Mouse (Mus musculus) neural tube, embryonic 15.5 days (tissue): ENCODE measurements at regions not wholly inside any gene's neighbourhood (a gene's known extent, or its start where the extent isn't known, plus 50 kb on each side); places are given as distances from the start of the nearest gene placed in this dataset.

Experiments used
- ATAC-seq: fragments of 200-750 bp; cut with Nextera tagmentation; 2 replicates; pipeline ENCODE4 v1.8.0; 2017; ENCODE audit warnings: mild to moderate bottlenecking, moderate TSS enrichment, moderate library complexity; ENCODE audit not compliant: low FRiP score
- H3K27ac ChIP-seq: fragments of 300-500 bp; sonication (generic); replicated peaks from 2 replicates; pipeline ENCODE4 v1.5.1; 2015; ENCODE audit warnings: mild to moderate bottlenecking, inconsistent platforms
- H3K27me3 ChIP-seq: fragments of 300-500 bp; sonication (generic); replicated peaks from 2 replicates; pipeline ENCODE4 v1.6.1; 2015; ENCODE audit warnings: inconsistent platforms
- H3K36me3 ChIP-seq: fragments of 300-500 bp; sonication (generic); 2 replicates; pipeline ENCODE4 v1.6.1; 2015; ENCODE audit warnings: inconsistent platforms
- H3K4me1 ChIP-seq: fragments of 300-500 bp; sonication (generic); 2 replicates; pipeline ENCODE4 v1.6.1; 2015; ENCODE audit warnings: inconsistent platforms
- H3K4me2 ChIP-seq: fragments of 300-500 bp; sonication (generic); 2 replicates; pipeline ENCODE4 v1.6.1; 2015; ENCODE audit warnings: inconsistent platforms, mild to moderate bottlenecking, moderate library complexity
- H3K4me3 ChIP-seq: fragments of 300-500 bp; sonication (generic); replicated peaks from 2 replicates; pipeline ENCODE4 v1.5.1; 2015; ENCODE audit warnings: mild to moderate bottlenecking, inconsistent platforms
- H3K9ac ChIP-seq: fragments of 300-500 bp; sonication (generic); replicated peaks from 2 replicates; pipeline ENCODE4 v1.6.1; 2015; ENCODE audit warnings: mild to moderate bottlenecking, inconsistent platforms
- H3K9me3 ChIP-seq: fragments of 300-500 bp; sonication (generic); replicated peaks from 2 replicates; pipeline ENCODE4 v1.6.1; 2016; ENCODE audit warnings: inconsistent platforms
- WGBS: fragments of 180-500 bp; shearing (Covaris S2); methylation state at CpG from one replicate; pipeline ENCODE4 v1.1.7; 2015; ENCODE audit warnings: mixed read lengths; 5-methylcytosine and 5-hydroxymethylcytosine counted together

- WGBS = 89% methylated on average over 9 of the region's 9 CpGs
- Histone ChIP-seq H3K4me2 (no peak overlapping the region), H3K4me1 (peaks cover 48% of the 10 kb centered on the region), H3K36me3 (no peaks in the 10 kb centered on the region), H3K27ac (no peak overlapping the region), H3K4me3 (no peak overlapping the region), H3K27me3 (0 out of 2 replicates have a peak, but pooled peaks cover 6% of the 10 kb centered on the region), H3K9me3 (no peaks in the 10 kb centered on the region), H3K9ac (no peak overlapping the region)
- no peak for ATAC-seq
Measured at GRCm38 (mm10) chr2:166351581-166351980, 196.1 kb upstream of the Sulf2 start.

DNA sequence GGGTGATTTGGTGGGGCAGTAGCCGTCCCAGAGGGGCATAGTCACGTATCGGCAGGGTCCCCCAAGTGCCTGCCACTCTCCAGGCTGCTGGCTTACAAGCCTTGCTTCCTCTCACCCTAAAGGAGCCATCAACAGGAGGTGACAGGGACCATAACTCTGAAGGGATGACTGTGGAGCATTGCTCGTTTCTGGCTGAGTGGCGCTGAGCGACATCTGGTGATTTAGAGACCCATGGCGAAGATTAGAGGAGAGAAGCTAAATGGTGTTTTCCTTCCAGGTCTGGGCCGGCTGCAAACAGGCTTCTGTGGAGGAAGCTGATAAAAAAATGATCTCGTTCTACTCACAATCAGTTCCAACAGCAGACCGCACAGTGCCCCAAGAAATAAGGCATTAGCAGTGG lies 193.2 kb upstream of the Sulf2 start:
- Histone ChIP-seq H3K4me1 (peaks cover 59% of the 10 kb centered on the region), H3K36me3 (no peaks in the 10 kb centered on the region), H3K9ac (no peak overlapping the region), H3K4me2 (no peak overlapping the region), H3K4me3 (no peak overlapping the region), H3K9me3 (no peaks in the 10 kb centered on the region), H3K27ac (peak overlapping the region; percentile 54), H3K27me3 (0 out of 2 replicates have a peak, but pooled peaks cover 6% of the 10 kb centered on the region)
- WGBS = 26% methylated on average over 10 of the region's 10 CpGs
- no peak for ATAC-seq

GRCm38 (mm10) chr2:166346421-166347182 lies 191.1 kb upstream of the Sulf2 start:
- peaks cover 66% of the 10 kb centered on the region for H3K4me1 ChIP-seq
- 0 out of 2 replicates have a peak, but pooled peaks have one; percentile 41 for ATAC-seq
- H3K27ac ChIP-seq = peak overlapping the region; percentile 56
- H3K4me3 ChIP-seq = no peak overlapping the region
- H3K9me3 ChIP-seq = no peaks in the 10 kb centered on the region
- WGBS = 8% methylated on average over 18 of the region's 18 CpGs
- H3K4me2 ChIP-seq = no peak overlapping the region
- no peak overlapping the region for H3K9ac ChIP-seq
- no peaks in the 10 kb centered on the region for H3K36me3 ChIP-seq
- H3K27me3 ChIP-seq = 0 out of 2 replicates have a peak, but pooled peaks cover 6% of the 10 kb centered on the region

DNA sequence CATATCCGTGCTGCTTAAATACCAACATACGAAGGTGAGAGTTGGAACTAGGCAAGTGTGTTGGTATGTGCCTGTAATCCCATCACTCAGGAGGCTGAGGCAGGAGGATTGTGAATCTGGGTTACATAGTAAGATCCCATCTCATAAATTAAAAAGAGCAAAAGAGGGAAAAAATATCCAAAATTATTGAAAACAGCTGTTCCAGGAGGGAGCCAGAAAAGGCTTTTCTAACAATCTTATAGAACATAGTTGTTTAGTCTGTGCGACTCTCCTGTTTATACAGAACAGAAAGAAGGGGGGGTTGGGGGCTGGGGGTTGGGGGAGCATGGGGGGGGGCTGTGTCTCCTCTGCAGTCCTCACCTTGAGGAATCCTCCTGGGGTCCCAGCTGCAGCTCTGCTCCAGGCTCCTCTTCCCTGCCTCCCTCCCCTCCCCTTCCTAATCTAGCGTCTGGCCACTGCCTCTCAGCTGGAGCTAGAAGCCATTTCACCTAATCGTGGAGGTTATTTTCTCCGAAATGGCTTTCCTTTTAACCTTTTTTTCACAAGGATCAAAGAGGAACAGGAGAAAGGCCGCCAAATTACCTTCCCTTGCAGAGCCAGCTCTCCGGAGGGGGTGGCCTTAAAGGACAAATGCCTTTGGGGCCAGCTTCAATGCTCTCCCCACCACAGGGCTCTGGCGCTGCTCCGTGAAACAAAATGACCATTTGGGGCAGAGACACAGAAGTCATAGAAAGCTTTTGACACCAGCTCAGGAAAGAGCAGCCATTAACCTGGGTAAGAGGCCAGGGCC lies 188.3 kb upstream of the Sulf2 start:
- H3K4me1 ChIP-seq = peaks cover 59% of the 10 kb centered on the region
- H3K9me3 ChIP-seq = no peaks in the 10 kb centered on the region
- 24% methylated on average over 10 of the region's 10 CpGs for WGBS
- no peaks in the 10 kb centered on the region for H3K36me3 ChIP-seq
- H3K27me3 ChIP-seq = no peaks in the 10 kb centered on the region
- H3K4me2 ChIP-seq = no peak overlapping the region
- H3K27ac ChIP-seq = no peak overlapping the region
- H3K4me3 ChIP-seq = no peak overlapping the region
- no peak overlapping the region for H3K9ac ChIP-seq
- no peak for ATAC-seq

- Histone ChIP-seq H3K4me1 (peaks cover 54% of the 10 kb centered on the region), H3K4me3 (no peak overlapping the region), H3K27ac (peak overlapping the region; percentile 64), H3K9me3 (no peaks in the 10 kb centered on the region), H3K4me2 (no peak overlapping the region), H3K9ac (no peak overlapping the region), H3K36me3 (no peaks in the 10 kb centered on the region), H3K27me3 (no peaks in the 10 kb centered on the region)
- WGBS = 39% methylated on average over 9 of the region's 9 CpGs
- ATAC-seq = no peak
Measured at GRCm38 (mm10) chr2:166342407-166342806, 186.9 kb upstream of the Sulf2 start.

DNA sequence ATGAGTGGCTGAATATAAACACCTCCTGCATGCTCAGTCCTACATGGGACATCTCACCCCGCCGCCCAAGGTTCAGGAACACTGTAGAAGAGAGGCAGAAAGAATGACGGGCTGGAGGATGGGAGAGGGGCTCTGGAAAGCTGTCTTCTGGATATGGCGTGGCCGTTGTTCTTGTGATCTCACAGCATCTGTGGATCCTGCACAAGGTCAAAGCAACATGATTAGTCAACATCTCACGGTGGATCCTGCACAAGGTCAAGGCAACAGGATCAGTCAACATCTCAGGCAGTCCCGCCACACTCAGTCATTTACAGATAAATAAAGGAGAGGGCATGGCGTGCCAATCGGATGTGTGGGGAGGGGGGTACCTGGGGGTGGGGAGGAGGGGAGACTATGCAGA lies 184.7 kb upstream of the Sulf2 start:
- ATAC-seq = no peak
- Histone ChIP-seq H3K27ac (no peak overlapping the region), H3K9ac (no peak overlapping the region), H3K4me2 (no peak overlapping the region), H3K4me3 (no peak overlapping the region), H3K4me1 (peaks cover 32% of the 10 kb centered on the region), H3K27me3 (no peaks in the 10 kb centered on the region), H3K36me3 (no peaks in the 10 kb centered on the region), H3K9me3 (no peaks in the 10 kb centered on the region)
- WGBS = 91% methylated on average over 9 of the region's 9 CpGs

DNA sequence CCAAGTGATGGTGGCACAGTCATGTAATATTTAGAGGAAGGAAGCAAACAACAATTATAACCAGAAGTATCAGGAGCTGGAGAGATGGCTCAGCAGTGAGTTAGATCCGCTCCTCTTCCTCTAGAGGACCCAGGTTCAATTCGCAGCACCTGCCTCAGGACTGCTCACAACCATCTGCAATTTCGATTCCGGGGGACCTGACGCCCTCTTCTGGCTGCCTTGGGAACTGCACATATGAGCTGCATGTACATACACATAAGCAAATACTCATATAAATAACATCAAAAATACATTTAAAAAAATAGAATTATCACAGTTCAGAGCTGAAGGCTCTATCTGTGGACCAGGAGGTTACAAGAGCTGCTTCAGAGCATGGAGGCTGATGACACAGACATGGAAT lies 184.0 kb upstream of the Sulf2 start:
- ATAC-seq = no peak

GRCm38 (mm10) chr2:166338396-166339085 lies 183.1 kb upstream of the Sulf2 start:
- Histone ChIP-seq H3K27me3 (no peaks in the 10 kb centered on the region), H3K27ac (no peak overlapping the region), H3K4me1 (peaks cover 21% of the 10 kb centered on the region), H3K9me3 (no peaks in the 10 kb centered on the region), H3K4me3 (no peak overlapping the region), H3K4me2 (no peak overlapping the region), H3K9ac (no peak overlapping the region), H3K36me3 (no peaks in the 10 kb centered on the region)
- WGBS = 69% methylated on average over 11 of the region's 11 CpGs
- ATAC-seq = no peak

More for the DNA sequence above, 184.0 kb upstream of the Sulf2 start:
- H3K9me3 ChIP-seq = no peaks in the 10 kb centered on the region
- no peak overlapping the region for H3K9ac ChIP-seq
- H3K4me2 ChIP-seq = no peak overlapping the region
- H3K27ac ChIP-seq = no peak overlapping the region
- no peak overlapping the region for H3K4me3 ChIP-seq
- no peaks in the 10 kb centered on the region for H3K27me3 ChIP-seq
- peaks cover 28% of the 10 kb centered on the region for H3K4me1 ChIP-seq
- 81% methylated on average over 5 of the region's 5 CpGs for WGBS
- H3K36me3 ChIP-seq = no peaks in the 10 kb centered on the region

GRCm38 (mm10) chr2:166337666-166338065 lies 182.2 kb upstream of the Sulf2 start:
- no peak for ATAC-seq
- H3K4me2 ChIP-seq = no peak overlapping the region
- WGBS = 63% methylated on average over 7 of the region's 7 CpGs
- no peak overlapping the region for H3K4me3 ChIP-seq
- no peak overlapping the region for H3K9ac ChIP-seq
- no peaks in the 10 kb centered on the region for H3K9me3 ChIP-seq
- no peaks in the 10 kb centered on the region for H3K27me3 ChIP-seq
- no peaks in the 10 kb centered on the region for H3K36me3 ChIP-seq
- H3K27ac ChIP-seq = no peak overlapping the region
- peaks cover 21% of the 10 kb centered on the region for H3K4me1 ChIP-seq

DNA sequence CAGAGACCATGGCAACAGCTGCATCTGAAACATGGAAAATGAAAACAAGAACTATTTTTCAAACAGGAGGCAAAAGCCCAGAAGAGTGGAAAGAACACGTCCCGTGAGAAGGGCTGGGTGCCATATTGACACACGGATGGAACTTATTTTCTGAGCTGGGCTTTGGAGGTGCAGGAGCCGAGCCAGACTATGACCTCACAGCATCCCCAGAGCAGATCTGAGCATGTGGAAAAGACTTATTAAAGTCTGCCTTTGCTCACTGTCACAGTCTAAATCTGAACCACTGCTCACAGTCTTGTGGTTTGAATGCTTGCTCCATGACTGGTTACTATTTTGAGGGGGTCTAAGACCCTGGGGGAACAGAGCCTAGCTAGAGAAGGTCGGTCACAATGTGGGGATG lies 180.2 kb upstream of the Sulf2 start:
- WGBS = 80% methylated on average over 5 of the region's 5 CpGs
- no peak overlapping the region for H3K9ac ChIP-seq
- no peaks in the 10 kb centered on the region for H3K36me3 ChIP-seq
- no peak overlapping the region for H3K4me2 ChIP-seq
- no peak overlapping the region for H3K4me3 ChIP-seq
- no peak overlapping the region for H3K27ac ChIP-seq
- H3K9me3 ChIP-seq = no peaks in the 10 kb centered on the region
- peaks cover 16% of the 10 kb centered on the region for H3K4me1 ChIP-seq
- ATAC-seq = no peak
- no peaks in the 10 kb centered on the region for H3K27me3 ChIP-seq

GRCm38 (mm10) chr2:166334559-166334958 lies 179.1 kb upstream of the Sulf2 start:
- Histone ChIP-seq H3K4me3 (no peak overlapping the region), H3K27me3 (no peaks in the 10 kb centered on the region), H3K27ac (no peak overlapping the region), H3K4me2 (no peak overlapping the region), H3K4me1 (peaks cover 27% of the 10 kb centered on the region), H3K9ac (no peak overlapping the region), H3K9me3 (no peaks in the 10 kb centered on the region), H3K36me3 (no peaks in the 10 kb centered on the region)
- ATAC-seq = no peak
- 60% methylated on average over 7 of the region's 7 CpGs for WGBS
